Mouse (Mus musculus) adrenal gland, postnatal 36 days (tissue): Measurements from ENCODE around the gene Ptch2. TPM values are rescaled to one million over a fixed set of nuclear protein-coding genes. Genes with fewer than 3 reads are reported as not detected.

Experiments used
- DNase-seq, 2 experiments: peaks; one replicate each; pipeline ENCODE4 v3.0.0; 2021; ENCODE audit warnings: mixed read lengths in 1 of 2
- total RNA-seq, 2 experiments: library from RNA; stranded (reverse); gene quantifications; 2 replicates each; pipeline ENCODE4 v1.2.3; 2021

Ptch2 gene
- total RNA-seq, 2 experiments from 2014 or later, result 3.5 to 4.5 TPM

- no peak for DNase-seq
These were observed 8.8 kb downstream of the Ptch2 start for GRCm38 (mm10) chr4:117104672-117105071.

GRCm38 (mm10) chr4:117105127-117105526 lies 9.3 kb downstream of the Ptch2 start:
- DNase-seq, result peak; percentile 29

GRCm38 (mm10) chr4:117107813-117108523 lies 12.1 kb downstream of the Ptch2 start:
- no peak for DNase-seq

GRCm38 (mm10) chr4:117108524-117108849 lies 12.6 kb downstream of the Ptch2 start:
- no peak for DNase-seq

GRCm38 (mm10) chr4:117109330-117109729 lies 13.5 kb downstream of the Ptch2 start:
- DNase-seq, result no peak

- DNase-seq, result no peak
These were observed 14.4 kb downstream of the Ptch2 start for GRCm38 (mm10) chr4:117110249-117110648.

GRCm38 (mm10) chr4:117110985-117111384 lies 15.1 kb downstream of the Ptch2 start:
- DNase-seq, result no peak

- DNase-seq, result no peak
These were observed 17.4 kb downstream of the Ptch2 start for GRCm38 (mm10) chr4:117113237-117113636.

- DNase-seq, result no peak
These were observed 19.7 kb downstream of the Ptch2 start for GRCm38 (mm10) chr4:117115592-117115991.

- DNase-seq, result no peak
These were observed 22.1 kb downstream of the Ptch2 start for GRCm38 (mm10) chr4:117117931-117118330.

GRCm38 (mm10) chr4:117119636-117120035 lies 23.8 kb downstream of the Ptch2 start:
- DNase-seq, result no peak

GRCm38 (mm10) chr4:117120052-117120444 lies 24.2 kb downstream of the Ptch2 start:
- DNase-seq, result no peak

- DNase-seq, result peak; percentile 95 to 96
These were observed 24.9 kb downstream of the Ptch2 start for GRCm38 (mm10) chr4:117120445-117121414.

- DNase-seq, result no peak
These were observed 26.3 kb downstream of the Ptch2 start for GRCm38 (mm10) chr4:117122209-117122608.

- no peak for DNase-seq
These were observed 27.8 kb downstream of the Ptch2 start for GRCm38 (mm10) chr4:117123546-117124217.

GRCm38 (mm10) chr4:117124218-117124517 lies 28.3 kb downstream of the Ptch2 start:
- no peak for DNase-seq

- DNase-seq, result peak; percentile 51 to 64
These were observed 28.9 kb downstream of the Ptch2 start for GRCm38 (mm10) chr4:117124518-117125347.

GRCm38 (mm10) chr4:117125348-117125909 lies 29.6 kb downstream of the Ptch2 start, which contains the start of gene Btbd19:
TSS of gene Btbd19 (minus strand) at chr4:117125725.
- DNase-seq, result peak; percentile 48 to 66

GRCm38 (mm10) chr4:117125910-117126674 lies 30.2 kb downstream of the Ptch2 start:
- peak; percentile 77 to 81 for DNase-seq

GRCm38 (mm10) chr4:117126675-117127290 lies 30.9 kb downstream of the Ptch2 start, which contains the start of gene Tctex1d4:
TSS of gene Tctex1d4 (plus strand) at chr4:117126794.
- no peak for DNase-seq
